Mouse (Mus musculus) forebrain, postnatal 0 days (tissue): ENCODE measurements around the gene Mpdu1. TPM values are rescaled to one million over a fixed set of nuclear protein-coding genes. Genes with fewer than 3 reads are reported as not detected.

Experiments used
- ATAC-seq: fragments of 200-750 bp; cut with Nextera tagmentation; 2 replicates; pipeline ENCODE4 v1.8.0; 2017; ENCODE audit warnings: mild to moderate bottlenecking, moderate library complexity
- DNase-seq: peaks from one replicate; pipeline ENCODE4 v3.0.0-alpha.2; 2015
- H3K27ac ChIP-seq: fragments of 300-500 bp; sonication (generic); 2 replicates; pipeline ENCODE4 v1.5.1; 2014; ENCODE audit warnings: low read depth, mild to moderate bottlenecking, antibody characterized with exemption, low read length, moderate library complexity, mixed read lengths
- H3K27me3 ChIP-seq: fragments of 300-500 bp; sonication (generic); 2 replicates; pipeline ENCODE4 v1.6.1; 2014; ENCODE audit warnings: mild to moderate bottlenecking, low read length, mixed read lengths; ENCODE audit not compliant: insufficient read depth
- H3K36me3 ChIP-seq: fragments of 300-500 bp; sonication (generic); 2 replicates; pipeline ENCODE4 v1.6.1; 2014; ENCODE audit warnings: mild to moderate bottlenecking, moderate library complexity; ENCODE audit not compliant: insufficient read depth
- H3K4me1 ChIP-seq: fragments of 300-500 bp; sonication (generic); 2 replicates; pipeline ENCODE4 v1.6.1; 2014; ENCODE audit warnings: antibody characterized with exemption; ENCODE audit not compliant: insufficient read depth
- H3K4me2 ChIP-seq: fragments of 300-500 bp; sonication (generic); 2 replicates; pipeline ENCODE4 v1.6.1; 2014; ENCODE audit warnings: low read depth, mild to moderate bottlenecking, moderate library complexity
- H3K4me3 ChIP-seq: fragments of 300-500 bp; sonication (generic); 2 replicates; pipeline ENCODE4 v1.5.1; 2014; ENCODE audit warnings: low read depth, low read length, mixed read lengths
- H3K9ac ChIP-seq: fragments of 300-500 bp; sonication (generic); 2 replicates; pipeline ENCODE4 v1.6.1; 2014; ENCODE audit warnings: mild to moderate bottlenecking
- H3K9me3 ChIP-seq: fragments of 300-500 bp; sonication (generic); 2 replicates; pipeline ENCODE4 v1.6.1; 2016; ENCODE audit warnings: low read length
- CTCF ChIP-seq: sonication (generic); IDR thresholded peaks from 2 replicates; pipeline ENCODE4 v1.5.1; 2016; ENCODE audit warnings: antibody characterized with exemption, control low read depth, low read depth
- WGBS: fragments of 180-500 bp; shearing (Covaris S2); extraction: QIAGEN DNeasy Blood & Tissue Kit; methylation state at CpG from one replicate; pipeline ENCODE4 v1.1.7; 2014; 5-methylcytosine and 5-hydroxymethylcytosine counted together
- polyA plus RNA-seq: library from polyadenylated mRNA; unstranded; fragments of >200 nt; fragmentation: Nextera tagmentation; extraction: Ambion mirVana; gene quantifications from 2 replicates; pipeline ENCODE4 v1.2.1, GENCODE M21; 2015
- total RNA-seq: library from RNA; depleted of rRNA; stranded (reverse); fragments of >200 nt; gene quantifications from 2 replicates; pipeline ENCODE4 v1.2.3, GENCODE M21; 2014

Mpdu1 gene
- total and polyA plus RNA-seq, 2 experiments from 2014 or later: 122 to 214 TPM

DNA sequence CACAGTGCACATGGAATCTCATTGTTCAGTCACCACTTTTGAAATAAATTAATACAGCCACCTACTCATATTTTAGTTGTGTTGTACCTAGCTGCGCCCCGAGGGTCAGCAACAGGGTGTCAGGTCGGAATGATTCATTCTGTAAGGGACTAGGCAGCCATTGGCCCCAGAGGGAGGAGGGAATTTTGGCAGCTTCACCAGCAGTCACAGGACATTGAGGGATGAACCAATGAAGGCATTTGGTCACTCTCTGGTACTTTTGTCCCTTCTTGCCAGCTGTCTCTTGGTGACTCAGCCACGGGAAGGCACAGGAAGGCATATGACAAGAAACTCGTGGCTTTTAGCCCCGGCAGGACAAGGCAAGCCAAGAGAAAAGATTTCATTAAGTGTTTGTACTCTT is 1.4 kb upstream of the Mpdu1 start:
- Histone ChIP-seq H3K4me2 (no peak overlapping the region), H3K9me3 (no peaks in the 10 kb centered on the region), H3K27me3 (no peaks in the 10 kb centered on the region), H3K36me3 (peaks cover 52% of the 10 kb centered on the region), H3K4me3 (no peak overlapping the region), H3K9ac (no peak overlapping the region), H3K4me1 (peaks cover 4% of the 10 kb centered on the region), H3K27ac (peak overlapping the region; percentile 97; the same call in 1 of the 2 replicates)
- no peak for TF ChIP-seq CTCF
- 78% methylated on average over 6 of the region's 6 CpGs for WGBS
- no peak for ATAC-seq
- no peak for DNase-seq

DNA sequence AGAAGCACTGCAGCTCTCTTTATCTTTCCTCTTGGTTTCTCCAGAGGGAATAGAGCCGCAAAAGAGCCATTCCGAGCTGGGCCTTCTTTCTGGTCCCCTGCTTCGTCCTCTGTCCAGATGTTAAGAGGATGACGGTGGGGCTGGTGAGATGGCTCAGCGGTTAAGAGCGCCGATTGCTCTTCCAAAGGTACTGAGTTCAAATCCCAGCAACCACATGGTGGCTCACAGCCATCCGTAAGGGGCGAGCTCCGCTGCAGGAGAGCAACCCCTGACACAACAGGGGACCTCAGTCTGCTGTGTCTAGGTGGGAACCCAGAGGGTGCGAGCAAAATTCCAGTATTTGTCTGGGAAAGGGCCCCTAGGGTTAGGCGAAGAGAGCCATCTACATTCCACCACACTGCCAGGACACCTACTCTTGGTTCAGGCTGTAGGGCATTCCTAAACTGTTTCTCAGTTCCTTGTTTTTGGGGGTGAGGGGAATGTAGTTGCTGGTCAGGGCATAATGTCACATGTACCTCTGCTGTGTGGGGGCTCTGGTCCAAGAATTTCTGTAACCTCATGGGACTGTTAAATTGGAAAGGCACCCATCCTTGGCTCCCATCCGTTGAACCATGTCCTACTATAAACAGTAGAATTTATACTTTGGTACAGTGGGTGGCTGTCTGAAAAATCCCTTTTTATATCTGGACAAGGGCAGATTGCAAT is 677 bp upstream of the Mpdu1 start:
- H3K36me3 ChIP-seq: peaks cover 52% of the 10 kb centered on the region

GRCm38 (mm10) chr11:69661221-69661881 is 1.1 kb downstream of the Mpdu1 start:
- no peak for DNase-seq
- Histone ChIP-seq H3K9me3 (no peaks in the 10 kb centered on the region), H3K36me3 (peaks cover 53% of the 10 kb centered on the region), H3K4me3 (peak overlapping the region; percentile 55), H3K27me3 (no peaks in the 10 kb centered on the region), H3K27ac (no peak overlapping the region), H3K9ac (0 out of 2 replicates have a peak overlapping the region, but pooled peaks have one; percentile 70), H3K4me1 (peaks cover 4% of the 10 kb centered on the region), H3K4me2 (peak overlapping the region; percentile 48)
- no peak for ATAC-seq
- TF ChIP-seq CTCF: no peak
- 66% methylated on average over 3 of the region's 3 CpGs for WGBS

More for the DNA sequence above, 677 bp upstream of the Mpdu1 start:
- H3K9ac ChIP-seq: peak overlapping the region; percentile 70
- peaks cover 4% of the 10 kb centered on the region for H3K4me1 ChIP-seq
- WGBS: 70% methylated on average over 13 of the region's 13 CpGs
- ATAC-seq (no peak), DNase-seq (no peak)
- no peak for TF ChIP-seq CTCF
- peak overlapping the region; percentile 55 for H3K4me3 ChIP-seq
- H3K27ac ChIP-seq: peak overlapping the region; percentile 97
- H3K4me2 ChIP-seq: peak overlapping the region; percentile 48
- H3K9me3 ChIP-seq: no peaks in the 10 kb centered on the region
- H3K27me3 ChIP-seq: no peaks in the 10 kb centered on the region

GRCm38 (mm10) chr11:69657462-69657881 is 5.0 kb downstream of the Mpdu1 start:
- H3K9me3 ChIP-seq: no peaks in the 10 kb centered on the region
- H3K4me3 ChIP-seq: no peak overlapping the region
- H3K4me2 ChIP-seq: no peak overlapping the region
- 85% methylated on average over 15 of the region's 15 CpGs for WGBS
- no peak for TF ChIP-seq CTCF
- no peak overlapping the region for H3K27ac ChIP-seq
- H3K36me3 ChIP-seq: peaks cover 45% of the 10 kb centered on the region
- no peaks in the 10 kb centered on the region for H3K27me3 ChIP-seq
- DNase-seq (no peak), ATAC-seq (no peak)
- H3K4me1 ChIP-seq: peaks cover 4% of the 10 kb centered on the region; the same call in 1 of the 2 replicates
- no peak overlapping the region for H3K9ac ChIP-seq

DNA sequence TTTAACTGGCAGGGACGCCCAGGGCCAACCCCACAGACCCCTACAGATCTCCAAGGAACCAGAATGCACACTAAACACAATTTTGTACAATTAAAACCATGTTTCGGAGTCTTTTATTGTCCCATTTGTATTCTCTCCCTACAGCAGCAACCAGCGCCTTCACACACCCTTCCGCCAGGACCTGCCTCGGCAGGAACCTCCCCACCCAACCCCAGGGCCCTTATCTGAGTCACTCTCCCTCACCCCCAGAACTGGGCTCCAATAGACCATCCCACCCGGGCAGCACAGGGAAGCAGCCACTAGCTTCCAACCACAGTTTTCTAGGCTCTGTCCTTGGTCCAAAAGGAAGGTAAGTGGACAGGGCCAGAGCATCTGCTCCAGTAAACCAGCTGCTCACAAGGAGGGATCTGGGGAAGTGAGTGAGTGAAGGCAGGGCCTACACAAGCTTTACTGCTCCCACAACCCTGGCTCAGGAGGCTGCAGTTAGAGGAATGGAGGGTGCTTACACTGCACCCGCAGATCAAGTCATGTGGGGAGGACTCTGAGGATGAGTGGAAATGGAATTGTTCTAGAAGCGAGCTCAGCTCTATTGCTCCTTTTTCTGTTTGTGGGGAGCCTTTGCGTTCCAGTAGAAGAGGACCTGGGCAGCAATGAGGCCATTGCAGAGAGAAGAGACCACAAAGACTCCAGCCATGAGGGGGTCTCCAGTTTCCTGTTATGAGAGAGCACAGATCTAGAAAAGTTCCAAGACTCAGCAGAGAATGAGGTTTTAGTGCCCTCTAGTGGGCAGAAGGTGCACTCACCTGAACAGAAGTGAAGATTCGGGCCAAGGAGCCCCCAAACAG is 5.6 kb downstream of the Mpdu1 start:
- H3K9ac ChIP-seq: no peak overlapping the region
- no peak overlapping the region for H3K27ac ChIP-seq
- DNase-seq (peak; percentile 83), ATAC-seq (peak; percentile 46; the same call in 1 of the 2 replicates)
- H3K9me3 ChIP-seq: no peaks in the 10 kb centered on the region
- no peak overlapping the region for H3K4me3 ChIP-seq
- no peaks in the 10 kb centered on the region for H3K27me3 ChIP-seq
- TF ChIP-seq CTCF: peak; percentile 83
- H3K4me1 ChIP-seq: peaks cover 4% of the 10 kb centered on the region; the same call in 1 of the 2 replicates
- peaks cover 51% of the 10 kb centered on the region for H3K36me3 ChIP-seq
- WGBS: 80% methylated on average over 10 of the region's 10 CpGs
- no peak overlapping the region for H3K4me2 ChIP-seq

- H3K27ac ChIP-seq: no peak overlapping the region
- WGBS: 83% methylated on average over 5 of the region's 5 CpGs
- ATAC-seq (no peak), DNase-seq (no peak)
- no peak overlapping the region for H3K4me3 ChIP-seq
- H3K9me3 ChIP-seq: no peaks in the 10 kb centered on the region
- peaks cover 59% of the 10 kb centered on the region for H3K36me3 ChIP-seq
- no peaks in the 10 kb centered on the region for H3K27me3 ChIP-seq
- TF ChIP-seq CTCF: no peak
- no peak overlapping the region for H3K9ac ChIP-seq
- no peak overlapping the region for H3K4me2 ChIP-seq
- no peaks in the 10 kb centered on the region for H3K4me1 ChIP-seq
Measured at GRCm38 (mm10) chr11:69656065-69656455, 6.4 kb downstream of the Mpdu1 start.
